Mouse (Mus musculus) lung, embryonic 15.5 days (tissue): Measurements from ENCODE around the gene Khdrbs2. TPM values are rescaled to one million over a fixed set of nuclear protein-coding genes. Genes with fewer than 3 reads are reported as not detected.

Source experiments
- ATAC-seq: fragments of 200-750 bp; cut with Nextera tagmentation; 2 replicates; pipeline ENCODE4 v1.8.0; 2017; ENCODE audit warnings: moderate number of reproducible peaks, borderline replicate concordance; ENCODE audit not compliant: low FRiP score, low TSS enrichment; ENCODE audit errors: extremely low read depth
- H3K27ac ChIP-seq: fragments of 300-500 bp; sonication (generic); 2 replicates; pipeline ENCODE4 v1.5.1; 2015; ENCODE audit warnings: moderate library complexity, mild to moderate bottlenecking, inconsistent platforms
- H3K27me3 ChIP-seq: fragments of 300-500 bp; sonication (generic); 2 replicates; pipeline ENCODE4 v1.6.1; 2015; ENCODE audit warnings: inconsistent platforms
- H3K36me3 ChIP-seq: fragments of 300-500 bp; sonication (generic); 2 replicates; pipeline ENCODE4 v1.6.1; 2015; ENCODE audit warnings: inconsistent platforms
- H3K4me1 ChIP-seq: fragments of 300-500 bp; sonication (generic); 2 replicates; pipeline ENCODE4 v1.6.1; 2015; ENCODE audit warnings: inconsistent platforms
- H3K4me2 ChIP-seq: fragments of 300-500 bp; sonication (generic); 2 replicates; pipeline ENCODE4 v1.6.1; 2015; ENCODE audit warnings: inconsistent platforms, mild to moderate bottlenecking, moderate library complexity
- H3K4me3 ChIP-seq: fragments of 300-500 bp; sonication (generic); 2 replicates; pipeline ENCODE4 v1.5.1; 2015; ENCODE audit warnings: mild to moderate bottlenecking, inconsistent platforms
- H3K9ac ChIP-seq: fragments of 300-500 bp; sonication (generic); 2 replicates; pipeline ENCODE4 v1.6.1; 2015; ENCODE audit warnings: inconsistent platforms
- H3K9me3 ChIP-seq: fragments of 300-500 bp; sonication (generic); 2 replicates; pipeline ENCODE4 v1.6.1; 2016; ENCODE audit warnings: inconsistent platforms
- WGBS: fragments of 180-500 bp; shearing (Covaris S2); methylation state at CpG from one replicate; pipeline ENCODE4 v1.1.7; 2015; 5-methylcytosine and 5-hydroxymethylcytosine counted together
- polyA plus RNA-seq: library from polyadenylated mRNA; unstranded; fragments of >200 nt; fragmentation: Nextera tagmentation; extraction: Ambion mirVana; gene quantifications from 2 replicates; pipeline ENCODE4 v1.2.1, GENCODE M21; 2015

Khdrbs2 gene
- polyA plus RNA-seq, 1 experiment from 2014 or later: 0.89 TPM

GRCm38 (mm10) chr1:32339108-32339507, 166.6 kb downstream of the Khdrbs2 start:
- no peak overlapping the region for H3K27ac ChIP-seq
- H3K27me3 ChIP-seq: no peaks in the 10 kb centered on the region
- H3K4me2 ChIP-seq: no peak overlapping the region
- H3K4me1 ChIP-seq: no peaks in the 10 kb centered on the region
- no peak overlapping the region for H3K4me3 ChIP-seq
- ATAC-seq: no peak
- H3K9ac ChIP-seq: no peak overlapping the region
- H3K36me3 ChIP-seq: no peaks in the 10 kb centered on the region
- 87% methylated on average over 1 of the region's 1 CpGs for WGBS
- H3K9me3 ChIP-seq: no peaks in the 10 kb centered on the region

- H3K27me3 ChIP-seq: no peaks in the 10 kb centered on the region
- 80% methylated on average over 2 of the region's 2 CpGs for WGBS
- H3K9ac ChIP-seq: no peak overlapping the region
- no peak overlapping the region for H3K4me3 ChIP-seq
- no peaks in the 10 kb centered on the region for H3K9me3 ChIP-seq
- H3K4me1 ChIP-seq: no peaks in the 10 kb centered on the region
- ATAC-seq: no peak
- no peaks in the 10 kb centered on the region for H3K36me3 ChIP-seq
- no peak overlapping the region for H3K4me2 ChIP-seq
- H3K27ac ChIP-seq: no peak overlapping the region
These were observed 175.0 kb downstream of the Khdrbs2 start for GRCm38 (mm10) chr1:32347538-32347937.

GRCm38 (mm10) chr1:32352076-32352475, 179.6 kb downstream of the Khdrbs2 start:
- Histone ChIP-seq H3K4me3 (no peak overlapping the region), H3K27ac (no peak overlapping the region), H3K27me3 (no peaks in the 10 kb centered on the region), H3K9ac (no peak overlapping the region), H3K4me2 (no peak overlapping the region), H3K9me3 (no peaks in the 10 kb centered on the region), H3K4me1 (no peaks in the 10 kb centered on the region), H3K36me3 (no peaks in the 10 kb centered on the region)
- 79% methylated on average over 1 of the region's 1 CpGs for WGBS
- no peak for ATAC-seq

GRCm38 (mm10) chr1:32363539-32363938, 191.0 kb downstream of the Khdrbs2 start:
- Histone ChIP-seq H3K27me3 (no peaks in the 10 kb centered on the region), H3K4me1 (no peaks in the 10 kb centered on the region), H3K27ac (no peak overlapping the region), H3K4me2 (no peak overlapping the region), H3K4me3 (no peak overlapping the region), H3K9ac (no peak overlapping the region), H3K36me3 (no peaks in the 10 kb centered on the region), H3K9me3 (no peaks in the 10 kb centered on the region)
- ATAC-seq: no peak
- 50% methylated on average over 2 of the region's 2 CpGs for WGBS

GRCm38 (mm10) chr1:32397553-32397952, 225.0 kb downstream of the Khdrbs2 start:
- H3K4me2 ChIP-seq: no peak overlapping the region
- no peaks in the 10 kb centered on the region for H3K4me1 ChIP-seq
- H3K9ac ChIP-seq: no peak overlapping the region
- 73% methylated on average over 6 of the region's 6 CpGs for WGBS
- no peaks in the 10 kb centered on the region for H3K36me3 ChIP-seq
- H3K4me3 ChIP-seq: no peak overlapping the region
- no peaks in the 10 kb centered on the region for H3K27me3 ChIP-seq
- H3K9me3 ChIP-seq: no peaks in the 10 kb centered on the region
- no peak overlapping the region for H3K27ac ChIP-seq
- no peak for ATAC-seq

- peak; percentile 52; the same call in 1 of the 2 replicates for ATAC-seq
These were observed 235.1 kb downstream of the Khdrbs2 start for GRCm38 (mm10) chr1:32407651-32408050.

GRCm38 (mm10) chr1:32428410-32428809, 255.9 kb downstream of the Khdrbs2 start:
- no peak for ATAC-seq
- Histone ChIP-seq H3K36me3 (no peaks in the 10 kb centered on the region), H3K4me1 (no peaks in the 10 kb centered on the region), H3K27me3 (no peaks in the 10 kb centered on the region), H3K27ac (no peak overlapping the region), H3K9me3 (no peaks in the 10 kb centered on the region), H3K4me3 (no peak overlapping the region), H3K9ac (no peak overlapping the region), H3K4me2 (no peak overlapping the region)
- 28% methylated on average over 1 of the region's 1 CpGs for WGBS

More at GRCm38 (mm10) chr1:32407651-32408050, 235.1 kb downstream of the Khdrbs2 start:
- Histone ChIP-seq H3K27ac (no peak overlapping the region), H3K36me3 (no peaks in the 10 kb centered on the region), H3K4me3 (no peak overlapping the region), H3K27me3 (no peaks in the 10 kb centered on the region), H3K4me1 (no peaks in the 10 kb centered on the region), H3K9ac (no peak overlapping the region), H3K9me3 (no peaks in the 10 kb centered on the region), H3K4me2 (no peak overlapping the region)
- 52% methylated on average over 2 of the region's 2 CpGs for WGBS

- no peaks in the 10 kb centered on the region for H3K4me1 ChIP-seq
- WGBS: 7% methylated on average over 1 of the region's 1 CpGs
- H3K4me2 ChIP-seq: no peak overlapping the region
- H3K36me3 ChIP-seq: no peaks in the 10 kb centered on the region
- no peak overlapping the region for H3K4me3 ChIP-seq
- H3K9ac ChIP-seq: no peak overlapping the region
- no peaks in the 10 kb centered on the region for H3K9me3 ChIP-seq
- H3K27ac ChIP-seq: no peak overlapping the region
- peak; percentile 14; the same call in 1 of the 2 replicates for ATAC-seq
- H3K27me3 ChIP-seq: no peaks in the 10 kb centered on the region
These were observed 257.0 kb downstream of the Khdrbs2 start for GRCm38 (mm10) chr1:32429493-32429892.

- H3K4me3 ChIP-seq: no peak overlapping the region
- 83% methylated on average over 3 of the region's 3 CpGs for WGBS
- no peaks in the 10 kb centered on the region for H3K4me1 ChIP-seq
- H3K9ac ChIP-seq: no peak overlapping the region
- H3K27me3 ChIP-seq: no peaks in the 10 kb centered on the region
- no peaks in the 10 kb centered on the region for H3K9me3 ChIP-seq
- H3K4me2 ChIP-seq: no peak overlapping the region
- no peak overlapping the region for H3K27ac ChIP-seq
- ATAC-seq: no peak
- no peaks in the 10 kb centered on the region for H3K36me3 ChIP-seq
These were observed 258.0 kb downstream of the Khdrbs2 start for GRCm38 (mm10) chr1:32430516-32430915.

- Histone ChIP-seq H3K9me3 (no peaks in the 10 kb centered on the region), H3K27me3 (no peaks in the 10 kb centered on the region), H3K9ac (no peak overlapping the region), H3K4me1 (no peaks in the 10 kb centered on the region), H3K27ac (no peak overlapping the region), H3K4me2 (no peak overlapping the region), H3K4me3 (no peak overlapping the region), H3K36me3 (no peaks in the 10 kb centered on the region)
- 78% methylated on average over 2 of the region's 2 CpGs for WGBS
- no peak for ATAC-seq
These were observed 260.6 kb downstream of the Khdrbs2 start for GRCm38 (mm10) chr1:32433118-32433517.

GRCm38 (mm10) chr1:32443927-32444326, 271.4 kb downstream of the Khdrbs2 start:
- Histone ChIP-seq H3K4me1 (no peaks in the 10 kb centered on the region), H3K4me2 (no peak overlapping the region), H3K4me3 (no peak overlapping the region), H3K9me3 (no peaks in the 10 kb centered on the region), H3K27me3 (no peaks in the 10 kb centered on the region), H3K27ac (no peak overlapping the region), H3K9ac (no peak overlapping the region), H3K36me3 (no peaks in the 10 kb centered on the region)
- 75% methylated on average over 5 of the region's 5 CpGs for WGBS
- ATAC-seq: no peak

- Histone ChIP-seq H3K4me1 (no peaks in the 10 kb centered on the region), H3K27ac (no peak overlapping the region), H3K36me3 (no peaks in the 10 kb centered on the region), H3K9ac (no peak overlapping the region), H3K27me3 (no peaks in the 10 kb centered on the region), H3K9me3 (no peaks in the 10 kb centered on the region), H3K4me2 (no peak overlapping the region), H3K4me3 (no peak overlapping the region)
- ATAC-seq: no peak
- 61% methylated on average over 6 of the region's 6 CpGs for WGBS
These were observed 290.6 kb downstream of the Khdrbs2 start for GRCm38 (mm10) chr1:32463103-32463516.

- WGBS: 67% methylated on average over 2 of the region's 2 CpGs
- H3K27ac ChIP-seq: no peak overlapping the region
- no peak overlapping the region for H3K4me3 ChIP-seq
- no peak overlapping the region for H3K9ac ChIP-seq
- H3K9me3 ChIP-seq: no peaks in the 10 kb centered on the region
- no peaks in the 10 kb centered on the region for H3K36me3 ChIP-seq
- no peaks in the 10 kb centered on the region for H3K27me3 ChIP-seq
- no peak for ATAC-seq
- no peaks in the 10 kb centered on the region for H3K4me1 ChIP-seq
- H3K4me2 ChIP-seq: no peak overlapping the region
These were observed 298.5 kb downstream of the Khdrbs2 start for GRCm38 (mm10) chr1:32471022-32471421.
